Mouse (Mus musculus): ENCODE results near the gene Ltbp2.

- TF ChIP-seq CTCF (IDR thresholded peaks at IDR 0.05; ENCODE audit: insufficient read depth, low read depth, low read length) (no peak), POLR2A (IDR thresholded peaks at IDR 0.05; ENCODE audit: insufficient read depth, low read depth, low read length) (no peak)
Measured at GRCm38 (mm10) chr12:84864801-84865200, 11.5 kb downstream of the Ltbp2 start.

All from olfactory bulb, adult 2 months (tissue).